Mouse (Mus musculus) midbrain, embryonic 14.5 days (tissue): ENCODE measurements at regions not wholly inside any gene's neighbourhood (a gene's known extent, or its start where the extent isn't known, plus 50 kb on each side); places are given as distances from the start of the nearest gene placed in this dataset.

Experiments used
- ATAC-seq: fragments of 200-750 bp; cut with Nextera tagmentation; 2 replicates; pipeline ENCODE4 v1.8.0; 2017; ENCODE audit warnings: moderate number of reproducible peaks, moderate library complexity; ENCODE audit not compliant: low FRiP score, low TSS enrichment
- DNase-seq: peaks from one replicate; pipeline ENCODE4 v3.0.0-alpha.2; 2015
- H3K27ac ChIP-seq: fragments of 300-500 bp; sonication (generic); replicated peaks from 2 replicates; pipeline ENCODE4 v1.5.1; 2014; ENCODE audit warnings: mild to moderate bottlenecking, low read depth, low read length, moderate library complexity
- H3K27me3 ChIP-seq: fragments of 300-500 bp; sonication (generic); 2 replicates; pipeline ENCODE4 v1.6.1; 2014; ENCODE audit warnings: low read length, control low read depth, mixed read lengths; ENCODE audit not compliant: control insufficient read depth, insufficient read depth
- H3K36me3 ChIP-seq: fragments of 300-500 bp; sonication (generic); 2 replicates; pipeline ENCODE4 v1.6.1; 2014; ENCODE audit warnings: low read length, control low read depth; ENCODE audit not compliant: control insufficient read depth, insufficient read depth
- H3K4me1 ChIP-seq: fragments of 300-500 bp; sonication (generic); 2 replicates; pipeline ENCODE4 v1.6.1; 2014; ENCODE audit warnings: mild to moderate bottlenecking, antibody characterized with exemption, low read length, control low read depth; ENCODE audit not compliant: control insufficient read depth, insufficient read depth
- H3K4me2 ChIP-seq: fragments of 300-500 bp; sonication (generic); 2 replicates; pipeline ENCODE4 v1.6.1; 2014; ENCODE audit warnings: mild to moderate bottlenecking, low read length, moderate library complexity
- H3K4me3 ChIP-seq: fragments of 300-500 bp; sonication (generic); replicated peaks from 2 replicates; pipeline ENCODE4 v1.5.1; 2014; ENCODE audit warnings: low read depth, low read length
- H3K9ac ChIP-seq: fragments of 300-500 bp; sonication (generic); replicated peaks from 2 replicates; pipeline ENCODE4 v1.6.1; 2014; ENCODE audit warnings: mild to moderate bottlenecking, low read length, moderate library complexity
- H3K9me3 ChIP-seq: fragments of 300-500 bp; sonication (generic); 2 replicates; pipeline ENCODE4 v1.6.1; 2016; ENCODE audit warnings: low read length, control low read depth, mixed read lengths; ENCODE audit not compliant: control insufficient read depth
- WGBS: fragments of 180-500 bp; shearing (Covaris S2); extraction: QIAGEN DNeasy Blood & Tissue Kit; methylation state at CpG from one replicate; pipeline ENCODE4 v1.1.7; 2014; 5-methylcytosine and 5-hydroxymethylcytosine counted together

DNA sequence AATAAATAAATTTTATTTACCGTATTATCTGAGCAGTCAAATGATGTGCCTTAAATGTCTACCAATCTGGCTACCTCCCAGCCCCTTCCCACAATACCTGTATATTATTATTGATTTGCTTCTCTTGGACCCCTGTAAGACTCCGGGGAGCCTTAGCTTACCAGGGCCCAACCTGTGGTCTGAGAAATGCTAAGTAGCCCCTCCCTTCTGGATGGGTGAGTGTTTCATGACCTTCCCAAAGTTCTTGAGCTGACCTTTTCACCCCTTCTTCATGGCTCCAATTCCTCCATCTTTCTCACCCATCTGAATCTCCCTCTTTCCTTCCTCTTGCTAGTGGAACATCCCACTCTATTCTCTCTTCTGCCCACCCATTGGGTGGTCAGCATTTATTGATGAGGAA lies 67.2 kb upstream of the Rapgef5 start:
- ATAC-seq = no peak

DNA sequence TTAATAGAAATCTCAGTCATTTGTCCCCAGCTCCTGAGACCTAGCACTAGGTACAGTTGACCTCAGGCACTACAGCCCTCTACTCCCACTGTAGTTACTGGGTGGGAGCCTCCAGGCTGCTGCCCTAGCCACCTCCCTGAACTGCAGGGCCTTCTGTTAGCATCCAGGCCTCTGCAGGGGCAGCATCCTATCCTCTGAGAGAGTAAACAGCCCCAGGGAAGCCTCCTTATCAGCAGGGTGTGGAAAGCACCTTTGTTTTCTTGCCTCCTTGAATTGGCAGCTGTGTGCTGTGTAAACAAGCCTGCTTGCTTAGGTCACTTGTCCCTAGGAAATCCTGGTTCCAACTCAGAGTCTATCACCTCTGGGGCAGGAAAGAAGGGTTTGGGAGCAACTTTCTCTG lies 66.2 kb upstream of the Rapgef5 start:
- no peak overlapping the region for H3K27ac ChIP-seq
- H3K4me2 ChIP-seq = no peak overlapping the region
- no peaks in the 10 kb centered on the region for H3K36me3 ChIP-seq
- no peak for ATAC-seq
- no peak overlapping the region for H3K9ac ChIP-seq
- DNase-seq = no peak
- 0 out of 2 replicates have a peak, but pooled peaks cover 3% of the 10 kb centered on the region for H3K4me1 ChIP-seq
- H3K9me3 ChIP-seq = no peaks in the 10 kb centered on the region
- H3K4me3 ChIP-seq = no peak overlapping the region
- H3K27me3 ChIP-seq = no peaks in the 10 kb centered on the region

More for the DNA sequence above, 67.2 kb upstream of the Rapgef5 start:
- DNase-seq = no peak
- Histone ChIP-seq H3K9ac (no peak overlapping the region), H3K9me3 (no peaks in the 10 kb centered on the region), H3K27ac (no peak overlapping the region), H3K4me1 (0 out of 2 replicates have a peak, but pooled peaks cover 3% of the 10 kb centered on the region), H3K4me3 (no peak overlapping the region), H3K27me3 (no peaks in the 10 kb centered on the region), H3K36me3 (no peaks in the 10 kb centered on the region), H3K4me2 (no peak overlapping the region)
- WGBS = 87% methylated on average over 2 of the region's 2 CpGs

DNA sequence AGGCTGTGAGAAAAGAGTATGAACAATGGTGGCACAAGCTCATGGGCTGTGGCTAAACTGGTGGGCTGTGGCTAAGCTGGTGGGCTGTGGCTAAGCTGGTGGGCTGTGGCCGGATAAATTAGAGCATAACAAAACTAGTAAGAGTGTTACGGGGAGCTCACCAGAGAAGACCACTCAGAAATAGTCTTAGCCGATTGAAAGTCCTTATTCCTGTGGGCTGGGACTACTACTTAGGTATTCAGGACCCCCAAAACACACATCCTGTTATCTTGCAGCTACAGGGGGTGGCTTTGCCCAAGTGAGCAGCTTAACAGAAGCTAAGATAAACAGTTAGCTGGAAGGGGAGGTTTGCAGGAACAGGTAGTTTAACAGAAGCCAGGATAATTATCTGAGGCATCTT lies 65.4 kb upstream of the Rapgef5 start:
- WGBS = 64% methylated on average over 3 of the region's 3 CpGs
- no peak overlapping the region for H3K4me3 ChIP-seq
- DNase-seq (no peak), ATAC-seq (no peak)
- H3K4me2 ChIP-seq = no peak overlapping the region
- no peak overlapping the region for H3K27ac ChIP-seq
- no peaks in the 10 kb centered on the region for H3K36me3 ChIP-seq
- 0 out of 2 replicates have a peak, but pooled peaks cover 3% of the 10 kb centered on the region for H3K4me1 ChIP-seq
- H3K27me3 ChIP-seq = no peaks in the 10 kb centered on the region
- H3K9ac ChIP-seq = no peak overlapping the region
- H3K9me3 ChIP-seq = no peaks in the 10 kb centered on the region

DNA sequence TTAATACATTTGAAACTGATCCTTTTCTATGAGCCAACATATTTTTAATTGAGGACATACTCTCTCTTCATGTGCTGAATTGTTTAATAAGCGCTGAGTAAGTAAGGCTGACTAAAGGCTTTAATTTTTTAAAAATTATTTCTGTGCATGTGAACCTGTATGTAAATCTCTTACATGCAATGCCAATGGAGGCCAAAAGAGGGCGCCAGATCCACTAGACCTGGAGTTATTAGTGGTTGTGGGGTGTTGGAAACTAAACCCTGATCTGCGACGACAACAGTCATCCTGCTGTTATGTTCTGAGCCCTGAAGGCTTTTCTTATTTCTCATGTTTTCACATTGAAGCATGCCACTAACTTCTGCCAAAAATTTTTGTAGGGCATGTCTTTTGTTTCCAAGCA lies 64.8 kb upstream of the Rapgef5 start:
- ATAC-seq (no peak), DNase-seq (no peak)
- H3K4me2 ChIP-seq = no peak overlapping the region
- 59% methylated on average over 4 of the region's 4 CpGs for WGBS
- no peaks in the 10 kb centered on the region for H3K9me3 ChIP-seq
- H3K27ac ChIP-seq = no peak overlapping the region
- H3K36me3 ChIP-seq = no peaks in the 10 kb centered on the region
- H3K4me1 ChIP-seq = peaks cover 3% of the 10 kb centered on the region; the same call in 1 of the 2 replicates
- no peak overlapping the region for H3K9ac ChIP-seq
- H3K27me3 ChIP-seq = no peaks in the 10 kb centered on the region
- no peak overlapping the region for H3K4me3 ChIP-seq

DNA sequence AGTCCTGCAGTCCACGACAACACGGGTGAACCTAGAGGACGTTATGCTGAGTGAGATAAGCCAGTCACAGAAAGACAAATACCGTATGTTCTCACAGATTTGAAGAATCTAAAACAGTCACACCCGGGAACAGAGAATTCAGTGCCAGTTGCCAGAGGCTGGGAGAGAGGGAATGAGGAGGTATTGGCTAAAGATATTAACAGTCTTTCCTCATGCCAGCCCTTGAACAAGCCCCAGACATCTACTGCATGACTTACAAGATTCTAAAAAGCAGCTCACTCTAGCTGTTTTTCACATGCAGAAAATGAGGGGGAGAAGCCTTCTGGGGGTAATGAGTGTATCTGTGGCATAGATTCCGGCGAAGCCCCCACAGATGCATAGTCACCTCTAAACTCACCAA lies 60.5 kb upstream of the Rapgef5 start:
- Histone ChIP-seq H3K36me3 (no peaks in the 10 kb centered on the region), H3K9ac (no peak overlapping the region), H3K27me3 (no peaks in the 10 kb centered on the region), H3K4me2 (no peak overlapping the region), H3K27ac (no peak overlapping the region), H3K9me3 (no peaks in the 10 kb centered on the region), H3K4me1 (peaks cover 3% of the 10 kb centered on the region; the same call in 1 of the 2 replicates), H3K4me3 (no peak overlapping the region)
- DNase-seq (no peak), ATAC-seq (no peak)
- WGBS = 82% methylated on average over 7 of the region's 7 CpGs

DNA sequence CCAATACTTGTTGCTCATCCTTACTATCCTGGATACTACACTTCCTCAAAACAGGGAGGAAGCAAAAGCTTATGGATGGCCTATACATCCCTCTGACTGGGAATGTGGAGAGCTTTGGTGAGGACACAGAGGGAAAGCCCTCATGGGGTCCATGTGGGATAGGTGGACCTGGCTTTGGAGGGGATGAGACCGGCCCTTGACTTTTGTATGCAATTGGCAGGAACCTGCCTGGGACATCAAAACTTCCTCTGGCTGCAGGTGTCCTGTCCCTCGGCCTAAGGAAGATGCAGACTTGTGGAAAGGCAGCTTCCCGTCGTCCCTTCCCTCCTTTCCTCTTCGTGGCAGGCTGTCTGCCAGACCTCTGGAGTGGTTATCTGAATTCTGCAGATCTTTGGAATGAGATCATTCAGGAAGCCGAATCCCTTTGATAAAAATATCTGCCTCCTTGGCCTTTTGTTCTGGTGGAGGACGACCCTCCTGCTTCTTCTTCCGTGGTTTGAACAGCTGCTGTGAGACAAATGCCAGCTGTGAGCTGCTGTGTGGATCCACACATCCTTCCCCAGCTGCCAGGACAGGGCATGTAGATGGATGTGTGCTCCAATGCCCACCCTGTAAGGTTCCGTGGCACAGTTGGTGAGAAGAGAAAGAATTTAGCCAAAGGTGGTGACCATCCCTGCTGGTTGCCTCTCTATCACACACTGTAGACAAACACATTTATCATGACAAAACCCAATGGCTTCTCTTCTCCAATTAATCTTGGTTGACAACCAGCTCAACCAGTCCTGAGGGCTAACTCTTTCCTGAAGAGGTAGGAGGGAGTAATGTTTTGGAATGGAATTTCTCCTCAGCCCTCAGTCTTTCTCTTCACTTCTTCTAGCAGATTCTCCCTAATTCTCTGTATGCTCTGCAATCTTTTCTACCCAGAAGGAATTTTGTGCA lies 57.9 kb upstream of the Rapgef5 start:
- H3K36me3 ChIP-seq = no peaks in the 10 kb centered on the region
- 58% methylated on average over 9 of the region's 9 CpGs for WGBS
- H3K9me3 ChIP-seq = no peaks in the 10 kb centered on the region
- no peak overlapping the region for H3K4me3 ChIP-seq
- H3K4me1 ChIP-seq = peaks cover 3% of the 10 kb centered on the region; the same call in 1 of the 2 replicates
- H3K27ac ChIP-seq = no peak overlapping the region
- H3K4me2 ChIP-seq = no peak overlapping the region
- DNase-seq = no peak
- no peaks in the 10 kb centered on the region for H3K27me3 ChIP-seq
- H3K9ac ChIP-seq = no peak overlapping the region
- no peak for ATAC-seq

DNA sequence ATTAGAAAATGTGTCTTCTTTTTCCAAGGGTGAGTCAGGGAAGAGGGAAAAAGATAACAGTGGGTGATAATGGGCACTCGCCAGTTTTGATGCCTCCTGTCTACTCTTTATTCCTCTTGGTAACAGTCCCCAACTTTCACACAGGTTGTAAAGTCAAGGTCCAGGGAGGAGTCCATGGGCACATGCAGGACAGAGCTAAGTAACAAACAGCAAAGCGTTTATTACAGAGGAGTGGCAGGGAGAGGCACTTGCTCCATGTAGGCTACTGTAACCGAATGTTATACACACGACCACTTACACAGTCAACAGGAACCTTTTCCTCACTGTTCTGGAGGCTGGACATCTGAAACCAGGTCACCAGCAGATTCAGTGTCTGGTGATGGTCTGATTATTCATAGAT lies 56.7 kb upstream of the Rapgef5 start:
- no peaks in the 10 kb centered on the region for H3K36me3 ChIP-seq
- WGBS = 90% methylated on average over 4 of the region's 4 CpGs
- no peak for ATAC-seq
- no peak overlapping the region for H3K4me2 ChIP-seq
- no peaks in the 10 kb centered on the region for H3K27me3 ChIP-seq
- no peak overlapping the region for H3K4me3 ChIP-seq
- DNase-seq = no peak
- no peak overlapping the region for H3K9ac ChIP-seq
- H3K27ac ChIP-seq = no peak overlapping the region
- H3K9me3 ChIP-seq = no peaks in the 10 kb centered on the region
- peaks cover 3% of the 10 kb centered on the region; the same call in 1 of the 2 replicates for H3K4me1 ChIP-seq

DNA sequence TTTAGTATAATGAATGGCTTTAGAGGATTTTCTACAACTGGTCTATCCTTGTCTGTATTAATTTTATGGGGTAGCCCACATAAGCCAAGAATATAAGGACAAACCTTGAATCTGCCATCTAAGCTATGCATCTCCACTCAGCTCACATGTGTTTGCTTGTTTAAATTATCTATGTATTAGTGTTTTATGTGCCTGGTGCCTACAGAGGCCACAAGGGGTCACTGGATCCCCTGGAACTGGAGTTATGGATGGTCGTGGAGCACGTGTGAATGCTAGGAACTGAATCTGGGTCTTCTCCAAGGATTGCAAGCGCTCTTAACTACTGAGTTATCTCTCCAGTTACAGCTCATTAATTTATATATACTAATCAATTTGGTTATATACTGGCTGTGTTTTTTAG lies 51.1 kb upstream of the Rapgef5 start:
- WGBS = 85% methylated on average over 3 of the region's 3 CpGs
- Histone ChIP-seq H3K9me3 (no peaks in the 10 kb centered on the region), H3K4me2 (no peak overlapping the region), H3K27ac (no peak overlapping the region), H3K36me3 (no peaks in the 10 kb centered on the region), H3K27me3 (no peaks in the 10 kb centered on the region), H3K9ac (no peak overlapping the region), H3K4me3 (no peak overlapping the region), H3K4me1 (no peaks in the 10 kb centered on the region)
- no peak for DNase-seq
- ATAC-seq = no peak

DNA sequence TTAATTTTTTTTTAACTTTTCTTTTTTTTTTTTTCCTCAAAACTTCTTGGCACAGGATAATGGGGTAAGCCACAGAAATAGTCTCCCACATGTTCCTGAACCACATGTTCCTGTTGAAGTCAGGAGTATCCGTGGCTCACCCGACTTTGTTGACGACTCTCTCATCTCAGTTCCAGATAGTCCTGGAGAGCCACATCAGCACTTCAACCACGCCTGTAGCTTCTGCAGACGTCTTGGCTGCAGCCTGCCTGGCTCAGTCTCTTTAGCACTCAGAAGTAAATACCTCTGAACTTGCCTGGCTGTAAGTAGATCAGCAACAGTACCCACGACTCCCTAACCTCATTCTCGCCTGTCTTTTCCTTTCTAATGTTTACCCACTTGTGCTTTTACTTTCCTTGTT lies 50.3 kb upstream of the Rapgef5 start:
- no peaks in the 10 kb centered on the region for H3K27me3 ChIP-seq
- H3K9ac ChIP-seq = no peak overlapping the region
- no peak for ATAC-seq
- no peaks in the 10 kb centered on the region for H3K9me3 ChIP-seq
- 68% methylated on average over 7 of the region's 7 CpGs for WGBS
- no peak for DNase-seq
- no peaks in the 10 kb centered on the region for H3K36me3 ChIP-seq
- H3K4me1 ChIP-seq = no peaks in the 10 kb centered on the region
- H3K27ac ChIP-seq = no peak overlapping the region
- no peak overlapping the region for H3K4me2 ChIP-seq
- H3K4me3 ChIP-seq = no peak overlapping the region
